Mouse (Mus musculus) small intestine, adult 2 months (tissue): ENCODE measurements around the gene Tdrd7.

Experiments
- CTCF ChIP-seq: fragments of 200-500 bp; IDR thresholded peaks from 2 replicates; pipeline ENCODE4 v1.5.1; 2012; ENCODE audit warnings: low read depth, mild to moderate bottlenecking, control low read depth, inconsistent platforms, low read length, moderate library complexity, mixed read lengths; ENCODE audit not compliant: insufficient replicate concordance, insufficient read length; ENCODE audit errors: extremely low read depth
- POLR2A ChIP-seq: fragments of 200-500 bp; IDR thresholded peaks from 2 replicates; pipeline ENCODE4 v1.6.1; 2012; ENCODE audit warnings: low read depth, mild to moderate bottlenecking, control low read depth, inconsistent platforms, low read length, moderate library complexity

GRCm38 (mm10) chr4:46082555-46082954, 117.4 kb downstream of the Tdrd7 start:
- TF ChIP-seq CTCF (no peak), POLR2A (no peak)
